Mouse (Mus musculus) embryonic facial prominence, embryonic 13.5 days (tissue): ENCODE data around the gene Gpr27. TPM values are rescaled to one million over a fixed set of nuclear protein-coding genes. Genes with fewer than 3 reads are reported as not detected.

Experiments
- ATAC-seq: fragments of 200-750 bp; cut with Nextera tagmentation; 2 replicates; pipeline ENCODE4 v1.8.0; 2017; ENCODE audit warnings: low read depth; ENCODE audit not compliant: insufficient number of reproducible peaks, insufficient read depth, low FRiP score, low TSS enrichment
- H3K27ac ChIP-seq: fragments of 300-500 bp; sonication (generic); 2 replicates; pipeline ENCODE4 v1.5.1; 2015; ENCODE audit warnings: moderate library complexity, mild to moderate bottlenecking, inconsistent platforms
- H3K27me3 ChIP-seq: fragments of 300-500 bp; sonication (generic); 2 replicates; pipeline ENCODE4 v1.6.1; 2015; ENCODE audit warnings: mild to moderate bottlenecking, inconsistent platforms
- H3K36me3 ChIP-seq: fragments of 300-500 bp; sonication (generic); 2 replicates; pipeline ENCODE4 v1.6.1; 2015; ENCODE audit warnings: mild to moderate bottlenecking, inconsistent platforms
- H3K4me1 ChIP-seq: fragments of 300-500 bp; sonication (generic); 2 replicates; pipeline ENCODE4 v1.6.1; 2015; ENCODE audit warnings: inconsistent platforms
- H3K4me2 ChIP-seq: fragments of 300-500 bp; sonication (generic); 2 replicates; pipeline ENCODE4 v1.6.1; 2015; ENCODE audit warnings: moderate library complexity, mild to moderate bottlenecking, inconsistent platforms
- H3K4me3 ChIP-seq: fragments of 300-500 bp; sonication (generic); 2 replicates; pipeline ENCODE4 v1.5.1; 2015; ENCODE audit warnings: mild to moderate bottlenecking, inconsistent platforms
- H3K9ac ChIP-seq: fragments of 300-500 bp; sonication (generic); 2 replicates; pipeline ENCODE4 v1.6.1; 2015; ENCODE audit warnings: mild to moderate bottlenecking, inconsistent platforms
- H3K9me3 ChIP-seq: fragments of 300-500 bp; sonication (generic); 2 replicates; pipeline ENCODE4 v1.6.1; 2016; ENCODE audit warnings: inconsistent platforms
- WGBS: fragments of 180-500 bp; shearing (Covaris S2); methylation state at CpG from one replicate; pipeline ENCODE4 v1.1.7; 2015; ENCODE audit warnings: mixed read lengths; 5-methylcytosine and 5-hydroxymethylcytosine counted together
- polyA plus RNA-seq: library from polyadenylated mRNA; unstranded; fragments of >200 nt; fragmentation: Nextera tagmentation; extraction: Ambion mirVana; gene quantifications from 2 replicates; pipeline ENCODE4 v1.2.1, GENCODE M21; 2015

The Gpr27 gene
- polyA plus RNA-seq, 1 experiment from 2014 or later, result 4.0 TPM

GRCm38 (mm10) chr6:99683974-99684373 is 8.5 kb upstream of the Gpr27 start:
- 90% methylated on average over 5 of the region's 5 CpGs for WGBS
- Histone ChIP-seq H3K27me3 (0 out of 2 replicates have a peak, but pooled peaks cover 3% of the 10 kb centered on the region), H3K27ac (no peak overlapping the region), H3K9me3 (peaks cover 8% of the 10 kb centered on the region; the same call in 1 of the 2 replicates), H3K4me3 (no peak overlapping the region), H3K9ac (no peak overlapping the region), H3K4me1 (no peaks in the 10 kb centered on the region), H3K36me3 (no peaks in the 10 kb centered on the region), H3K4me2 (no peak overlapping the region)
- ATAC-seq, result no peak

GRCm38 (mm10) chr6:99684899-99685298 is 7.6 kb upstream of the Gpr27 start:
- Histone ChIP-seq H3K4me3 (no peak overlapping the region), H3K27ac (no peak overlapping the region), H3K9me3 (peaks cover 8% of the 10 kb centered on the region; the same call in 1 of the 2 replicates), H3K4me2 (no peak overlapping the region), H3K27me3 (peaks cover 8% of the 10 kb centered on the region; the same call in 1 of the 2 replicates), H3K9ac (no peak overlapping the region), H3K36me3 (no peaks in the 10 kb centered on the region), H3K4me1 (no peaks in the 10 kb centered on the region)
- 51% methylated on average over 5 of the region's 5 CpGs for WGBS
- ATAC-seq, result no peak

- Histone ChIP-seq H3K27me3 (peaks cover 41% of the 10 kb centered on the region), H3K9ac (no peak overlapping the region), H3K4me3 (no peak overlapping the region), H3K27ac (no peak overlapping the region), H3K4me2 (no peak overlapping the region), H3K36me3 (no peaks in the 10 kb centered on the region), H3K9me3 (peaks cover 8% of the 10 kb centered on the region; the same call in 1 of the 2 replicates), H3K4me1 (peaks cover 12% of the 10 kb centered on the region)
- no peak for ATAC-seq
- WGBS, result 82% methylated on average over 6 of the region's 6 CpGs
These were observed 4.0 kb upstream of the Gpr27 start for GRCm38 (mm10) chr6:99688513-99688912.

GRCm38 (mm10) chr6:99691666-99692205 is 743 bp upstream of the Gpr27 start:
- peak overlapping the region; percentile 82 for H3K4me3 ChIP-seq
- 6% methylated on average over 25 of the region's 25 CpGs for WGBS
- H3K9me3 ChIP-seq, result no peaks in the 10 kb centered on the region
- peak overlapping the region; percentile 66 for H3K27ac ChIP-seq
- H3K9ac ChIP-seq, result peak overlapping the region; percentile 88
- peaks cover 23% of the 10 kb centered on the region for H3K4me1 ChIP-seq
- H3K4me2 ChIP-seq, result peak overlapping the region; percentile 97
- H3K27me3 ChIP-seq, result peaks cover 71% of the 10 kb centered on the region
- no peaks in the 10 kb centered on the region for H3K36me3 ChIP-seq
- ATAC-seq, result peak; percentile 49; the same call in 1 of the 2 replicates

GRCm38 (mm10) chr6:99692916-99693841 is 700 bp downstream of the Gpr27 start:
- H3K9me3 ChIP-seq, result no peaks in the 10 kb centered on the region
- H3K4me2 ChIP-seq, result peak overlapping the region; percentile 97
- WGBS, result 1% methylated on average over 100 of the region's 110 CpGs
- no peaks in the 10 kb centered on the region for H3K36me3 ChIP-seq
- peak overlapping the region; percentile 88 for H3K9ac ChIP-seq
- peak overlapping the region; percentile 66; the same call in 1 of the 2 replicates for H3K27ac ChIP-seq
- ATAC-seq, result peak; percentile 52; the same call in 1 of the 2 replicates
- H3K27me3 ChIP-seq, result peaks cover 84% of the 10 kb centered on the region
- peaks cover 23% of the 10 kb centered on the region for H3K4me1 ChIP-seq
- H3K4me3 ChIP-seq, result peak overlapping the region; percentile 82

- Histone ChIP-seq H3K4me1 (peaks cover 10% of the 10 kb centered on the region), H3K4me3 (no peak overlapping the region), H3K27ac (peak overlapping the region; percentile 41), H3K9me3 (no peaks in the 10 kb centered on the region), H3K4me2 (peak overlapping the region; percentile 18; the same call in 1 of the 2 replicates), H3K36me3 (no peaks in the 10 kb centered on the region), H3K9ac (no peak overlapping the region), H3K27me3 (peaks cover 23% of the 10 kb centered on the region)
- 51% methylated on average over 3 of the region's 3 CpGs for WGBS
- no peak for ATAC-seq
These were observed 8.0 kb downstream of the Gpr27 start for GRCm38 (mm10) chr6:99700484-99700883.

GRCm38 (mm10) chr6:99711576-99712101 is 19.2 kb downstream of the Gpr27 start:
- Histone ChIP-seq H3K9me3 (no peaks in the 10 kb centered on the region), H3K27me3 (peaks cover 6% of the 10 kb centered on the region), H3K27ac (no peak overlapping the region), H3K4me3 (no peak overlapping the region), H3K9ac (no peak overlapping the region), H3K36me3 (no peaks in the 10 kb centered on the region), H3K4me1 (no peaks in the 10 kb centered on the region), H3K4me2 (no peak overlapping the region)
- no peak for ATAC-seq
- WGBS, result 69% methylated on average over 11 of the region's 11 CpGs

- Histone ChIP-seq H3K27me3 (peaks cover 6% of the 10 kb centered on the region), H3K4me3 (no peak overlapping the region), H3K9ac (no peak overlapping the region), H3K36me3 (no peaks in the 10 kb centered on the region), H3K9me3 (no peaks in the 10 kb centered on the region), H3K4me2 (no peak overlapping the region), H3K27ac (no peak overlapping the region), H3K4me1 (no peaks in the 10 kb centered on the region)
- no peak for ATAC-seq
- 75% methylated on average over 5 of the region's 5 CpGs for WGBS
These were observed 20.8 kb downstream of the Gpr27 start for GRCm38 (mm10) chr6:99713256-99713655.

- WGBS, result 58% methylated on average over 6 of the region's 6 CpGs
- Histone ChIP-seq H3K4me2 (no peak overlapping the region), H3K36me3 (no peaks in the 10 kb centered on the region), H3K9ac (no peak overlapping the region), H3K27ac (no peak overlapping the region), H3K27me3 (peaks cover 6% of the 10 kb centered on the region), H3K9me3 (no peaks in the 10 kb centered on the region), H3K4me1 (no peaks in the 10 kb centered on the region), H3K4me3 (no peak overlapping the region)
- ATAC-seq, result no peak
These were observed 22.7 kb downstream of the Gpr27 start for GRCm38 (mm10) chr6:99715191-99715590.

- peaks cover 6% of the 10 kb centered on the region for H3K27me3 ChIP-seq
- no peak overlapping the region for H3K4me3 ChIP-seq
- no peaks in the 10 kb centered on the region for H3K4me1 ChIP-seq
- WGBS, result 69% methylated on average over 6 of the region's 6 CpGs
- H3K9ac ChIP-seq, result no peak overlapping the region
- H3K27ac ChIP-seq, result no peak overlapping the region
- no peaks in the 10 kb centered on the region for H3K36me3 ChIP-seq
- H3K4me2 ChIP-seq, result no peak overlapping the region
- no peaks in the 10 kb centered on the region for H3K9me3 ChIP-seq
- no peak for ATAC-seq
These were observed 23.4 kb downstream of the Gpr27 start for GRCm38 (mm10) chr6:99715913-99716312.

GRCm38 (mm10) chr6:99721032-99721431 is 28.6 kb downstream of the Gpr27 start:
- no peak overlapping the region for H3K4me3 ChIP-seq

More at GRCm38 (mm10) chr6:99721032-99721431, 28.6 kb downstream of the Gpr27 start:
- H3K9me3 ChIP-seq, result no peaks in the 10 kb centered on the region
- H3K4me2 ChIP-seq, result no peak overlapping the region
- no peak overlapping the region for H3K27ac ChIP-seq
- no peaks in the 10 kb centered on the region for H3K36me3 ChIP-seq
- no peak overlapping the region for H3K9ac ChIP-seq
- no peak for ATAC-seq
- WGBS, result 78% methylated on average over 9 of the region's 9 CpGs
- H3K27me3 ChIP-seq, result peaks cover 18% of the 10 kb centered on the region
- peaks cover 7% of the 10 kb centered on the region for H3K4me1 ChIP-seq
